Mouse (Mus musculus): ENCODE results near the gene Bdnf. TPM values are rescaled to one million over a fixed set of nuclear protein-coding genes. Genes with fewer than 3 reads are reported as not detected.

Gene Bdnf
- polyA plus RNA-seq, 1 experiment from 2014 or later, result 0.33 TPM

DNA sequence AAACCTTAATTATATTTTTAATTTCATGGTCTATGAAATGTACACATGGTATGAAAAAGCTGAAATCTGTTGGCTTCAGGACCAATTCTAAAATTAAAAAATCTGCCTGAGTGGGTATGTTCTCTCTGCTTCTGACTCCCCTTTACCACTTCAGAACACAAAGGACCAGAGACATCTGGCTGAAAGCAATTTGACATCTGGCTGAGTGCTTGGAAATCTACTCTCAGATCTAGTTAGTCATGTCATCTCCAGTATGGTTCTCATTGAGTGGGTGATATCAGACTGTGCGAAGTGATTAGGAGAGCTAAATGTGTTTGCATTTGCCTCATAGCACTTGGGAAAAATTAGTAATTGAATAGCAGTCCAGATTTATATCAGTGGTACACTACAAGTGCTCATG lies 36.5 kb downstream of the Bdnf start:
- WGBS (ENCODE audit: insufficient replicate concordance), result 56% methylated on average over 1 of the region's 1 CpGs
- H3K4me2 ChIP-seq, result no peak overlapping the region
- ATAC-seq, result no peak
- H3K27ac ChIP-seq, result no peak overlapping the region
- no peaks in the 10 kb centered on the region for H3K9me3 ChIP-seq (replicated peaks)
- no peaks in the 10 kb centered on the region for H3K36me3 ChIP-seq
- no peaks in the 10 kb centered on the region for H3K4me1 ChIP-seq
- H3K4me3 ChIP-seq, result no peak overlapping the region
- no peaks in the 10 kb centered on the region for H3K27me3 ChIP-seq (replicated peaks)
- no peak overlapping the region for H3K9ac ChIP-seq

DNA sequence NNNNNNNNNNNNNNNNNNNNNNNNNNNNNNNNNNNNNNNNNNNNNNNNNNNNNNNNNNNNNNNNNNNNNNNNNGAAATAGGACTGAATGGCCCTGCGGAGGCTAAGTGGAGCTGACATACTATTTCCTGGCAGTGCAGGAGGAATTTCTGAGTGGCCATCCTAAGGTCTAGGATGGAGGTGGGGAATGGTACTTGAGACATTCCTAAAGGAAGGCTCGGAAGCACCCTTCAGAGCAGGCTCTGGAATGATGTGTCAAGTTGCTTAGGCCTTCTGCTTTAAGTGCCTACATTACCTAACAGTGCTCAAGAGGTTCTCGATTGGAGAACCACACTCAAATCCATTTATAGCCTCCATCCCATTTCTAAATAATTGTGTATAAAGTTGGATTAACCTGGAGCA lies 50.8 kb downstream of the Bdnf start:
- H3K9me3 ChIP-seq (replicated peaks), result no peaks in the 10 kb centered on the region
- H3K4me2 ChIP-seq, result no peak overlapping the region
- no peak overlapping the region for H3K4me3 ChIP-seq
- no peaks in the 10 kb centered on the region for H3K36me3 ChIP-seq
- H3K9ac ChIP-seq, result no peak overlapping the region
- no peak overlapping the region for H3K27ac ChIP-seq
- WGBS (ENCODE audit: insufficient replicate concordance), result 64% methylated on average over 3 of the region's 3 CpGs
- H3K4me1 ChIP-seq, result no peaks in the 10 kb centered on the region
- H3K27me3 ChIP-seq (replicated peaks), result no peaks in the 10 kb centered on the region
- ATAC-seq, result no peak

DNA sequence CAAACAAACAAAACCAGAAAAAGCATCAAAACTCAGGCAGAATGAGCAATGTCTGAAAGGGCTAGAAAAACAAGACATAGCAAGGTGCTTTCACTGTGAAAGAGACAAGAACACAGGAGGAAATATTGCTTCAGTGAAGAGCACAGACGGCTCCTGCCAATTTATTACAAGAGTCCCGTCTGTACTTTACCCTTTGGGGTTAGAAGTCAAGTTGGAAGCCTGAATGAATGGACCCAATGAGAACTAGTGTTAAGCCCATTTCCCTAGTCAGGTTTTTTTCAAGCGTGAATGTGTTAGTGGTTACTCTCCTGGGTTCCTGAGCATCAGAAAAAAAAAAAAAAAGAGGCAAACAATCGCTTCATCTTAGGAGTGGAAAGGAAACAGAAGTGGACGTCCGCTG lies 51.3 kb downstream of the Bdnf start:
- Histone ChIP-seq H3K4me3 (no peak overlapping the region), H3K4me2 (no peak overlapping the region), H3K4me1 (no peaks in the 10 kb centered on the region), H3K36me3 (no peaks in the 10 kb centered on the region), H3K27me3 (replicated peaks) (no peaks in the 10 kb centered on the region), H3K9ac (no peak overlapping the region), H3K9me3 (replicated peaks) (no peaks in the 10 kb centered on the region), H3K27ac (no peak overlapping the region)
- WGBS (ENCODE audit: insufficient replicate concordance), result 43% methylated on average over 6 of the region's 6 CpGs
- no peak for ATAC-seq

DNA sequence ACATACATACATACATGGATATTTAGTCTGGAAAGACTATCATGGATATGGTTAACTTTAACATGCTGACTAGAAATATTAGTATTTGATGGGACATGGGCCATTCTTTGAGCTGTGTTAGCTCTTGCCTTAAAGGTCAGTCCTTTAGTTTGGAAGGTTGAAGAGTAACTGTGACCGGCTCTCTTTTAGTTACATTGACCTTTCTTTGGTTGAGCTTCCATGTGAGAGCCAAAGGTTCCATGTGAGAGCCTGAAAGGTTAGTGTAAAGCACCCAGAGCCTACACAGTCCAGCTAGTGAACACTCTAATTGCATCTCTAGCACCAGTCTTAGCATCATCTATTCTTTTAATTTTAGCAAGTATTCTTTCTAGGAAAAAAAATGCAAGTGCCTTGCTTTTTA lies 54.7 kb downstream of the Bdnf start:
- ATAC-seq, result no peak
- Histone ChIP-seq H3K9ac (no peak overlapping the region), H3K36me3 (no peaks in the 10 kb centered on the region), H3K9me3 (replicated peaks) (no peaks in the 10 kb centered on the region), H3K4me1 (no peaks in the 10 kb centered on the region), H3K4me2 (no peak overlapping the region), H3K27ac (no peak overlapping the region), H3K27me3 (replicated peaks) (no peaks in the 10 kb centered on the region), H3K4me3 (no peak overlapping the region)
- WGBS (ENCODE audit: insufficient replicate concordance), result 68% methylated on average over 1 of the region's 1 CpGs

DNA sequence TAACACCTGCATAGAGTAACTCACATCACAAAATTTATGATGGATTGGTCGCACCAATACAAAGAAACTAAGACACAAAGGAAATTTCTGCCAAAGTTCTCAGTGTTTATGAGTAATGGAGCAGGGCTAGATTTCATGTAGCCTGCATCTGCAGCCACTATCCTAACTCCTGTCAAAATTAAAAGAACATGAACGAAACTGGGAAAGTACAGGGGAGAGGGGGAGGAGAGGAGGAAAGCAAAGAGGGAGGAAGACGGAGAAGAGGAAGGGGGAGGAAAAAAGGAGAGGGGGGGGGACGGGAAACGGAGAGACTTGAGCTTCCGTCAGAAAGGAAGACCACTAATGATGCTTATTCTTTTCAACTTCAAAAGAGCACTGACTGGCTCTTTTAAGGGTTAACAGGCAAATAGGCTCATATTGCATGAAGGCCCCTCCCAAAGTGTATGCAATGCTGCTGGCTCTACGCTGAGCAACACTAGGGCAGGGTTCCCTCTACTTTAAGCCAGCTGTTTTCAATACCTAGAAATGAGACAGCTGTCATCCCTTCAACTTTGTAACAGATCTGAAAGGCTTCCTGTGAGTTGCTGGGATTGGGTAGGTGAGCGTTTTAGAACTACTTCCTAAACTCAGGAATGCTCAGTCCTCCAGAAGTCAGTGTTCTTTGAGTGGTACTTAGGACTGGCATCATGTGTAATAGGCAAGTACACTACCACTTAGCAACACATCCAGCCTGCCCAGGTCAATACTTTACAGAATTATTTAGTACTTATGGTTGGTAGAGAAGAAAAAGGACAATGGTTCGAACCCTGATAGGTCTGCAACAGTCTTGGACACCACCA lies 58.9 kb downstream of the Bdnf start:
- no peak overlapping the region for H3K4me3 ChIP-seq

DNA sequence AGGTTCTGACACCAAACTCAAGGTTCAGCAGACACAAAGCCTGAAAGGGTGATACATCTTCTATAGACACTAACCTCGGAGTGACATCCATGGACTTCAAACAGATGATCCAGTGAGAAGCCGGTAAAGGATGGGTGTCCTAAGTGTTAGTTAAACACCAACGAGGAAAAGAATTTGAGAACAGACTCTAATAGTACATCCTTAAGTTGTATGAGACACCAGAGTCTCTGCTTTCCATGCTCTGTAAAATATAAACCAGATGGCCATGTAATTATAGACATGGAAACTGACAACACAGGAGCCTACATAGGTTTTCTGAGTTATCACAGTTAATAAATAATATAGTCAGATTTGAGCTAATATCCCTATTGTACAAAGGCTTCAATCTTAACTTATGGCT lies 59.7 kb downstream of the Bdnf start:
- Histone ChIP-seq H3K36me3 (no peaks in the 10 kb centered on the region), H3K4me1 (no peaks in the 10 kb centered on the region), H3K9ac (no peak overlapping the region), H3K27ac (no peak overlapping the region), H3K4me3 (no peak overlapping the region), H3K4me2 (no peak overlapping the region), H3K9me3 (replicated peaks) (no peaks in the 10 kb centered on the region), H3K27me3 (replicated peaks) (no peaks in the 10 kb centered on the region)
- no peak for ATAC-seq
- WGBS (ENCODE audit: insufficient replicate concordance), result 67% methylated on average over 3 of the region's 3 CpGs

More for the DNA sequence above, 58.9 kb downstream of the Bdnf start:
- H3K27me3 ChIP-seq (replicated peaks), result no peaks in the 10 kb centered on the region
- no peak overlapping the region for H3K9ac ChIP-seq
- no peaks in the 10 kb centered on the region for H3K4me1 ChIP-seq
- H3K9me3 ChIP-seq (replicated peaks), result no peaks in the 10 kb centered on the region
- H3K4me2 ChIP-seq, result no peak overlapping the region
- H3K36me3 ChIP-seq, result no peaks in the 10 kb centered on the region
- no peak for ATAC-seq
- 46% methylated on average over 9 of the region's 9 CpGs for WGBS (ENCODE audit: insufficient replicate concordance)
- H3K27ac ChIP-seq, result no peak overlapping the region

DNA sequence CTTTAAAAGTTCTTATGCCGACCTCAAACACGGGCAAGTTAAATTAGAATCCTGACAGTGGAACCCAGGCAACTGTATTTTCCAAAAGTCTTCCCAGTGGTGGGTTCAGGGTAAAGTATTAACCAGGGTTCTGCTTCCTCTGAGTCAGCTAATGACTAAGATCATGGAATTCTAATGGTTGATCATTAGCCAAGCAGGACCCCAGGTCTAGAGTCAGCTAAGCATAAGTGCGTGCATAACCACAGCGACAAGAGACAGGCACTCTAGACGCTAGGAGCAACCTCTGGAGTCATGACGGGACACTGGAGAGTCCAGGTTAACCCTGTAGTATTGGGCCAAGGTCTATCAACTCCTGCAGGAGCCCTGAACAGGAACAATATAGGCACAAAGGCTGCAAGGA lies 60.2 kb downstream of the Bdnf start:
- ATAC-seq, result peak; percentile 44; the same call in 1 of the 2 replicates
- H3K4me1 ChIP-seq, result no peaks in the 10 kb centered on the region
- no peaks in the 10 kb centered on the region for H3K36me3 ChIP-seq
- 63% methylated on average over 6 of the region's 6 CpGs for WGBS (ENCODE audit: insufficient replicate concordance)
- no peak overlapping the region for H3K9ac ChIP-seq
- no peaks in the 10 kb centered on the region for H3K9me3 ChIP-seq (replicated peaks)
- H3K27ac ChIP-seq, result no peak overlapping the region
- no peaks in the 10 kb centered on the region for H3K27me3 ChIP-seq (replicated peaks)
- no peak overlapping the region for H3K4me2 ChIP-seq
- H3K4me3 ChIP-seq, result no peak overlapping the region

DNA sequence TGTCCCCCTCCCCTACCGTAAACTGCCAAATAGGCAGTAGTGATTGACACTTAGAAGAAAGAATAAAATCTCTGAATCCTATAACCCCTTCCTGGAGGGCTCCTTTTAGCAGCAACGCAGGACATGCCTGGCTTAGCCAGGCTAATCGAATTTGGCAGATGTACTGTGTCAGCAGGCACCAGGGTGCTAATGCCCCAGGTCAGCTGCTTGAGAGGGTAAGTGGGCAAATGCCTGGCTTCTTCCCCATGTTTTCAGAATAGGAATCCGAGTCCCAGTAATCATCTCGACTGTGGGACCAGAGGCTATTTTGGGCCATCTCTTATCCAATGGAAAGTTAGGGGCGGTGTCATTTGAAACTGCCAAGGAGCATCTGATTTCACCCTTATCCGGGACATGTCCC lies 60.8 kb downstream of the Bdnf start:
- WGBS (ENCODE audit: insufficient replicate concordance), result 47% methylated on average over 7 of the region's 7 CpGs
- H3K36me3 ChIP-seq, result no peaks in the 10 kb centered on the region

DNA sequence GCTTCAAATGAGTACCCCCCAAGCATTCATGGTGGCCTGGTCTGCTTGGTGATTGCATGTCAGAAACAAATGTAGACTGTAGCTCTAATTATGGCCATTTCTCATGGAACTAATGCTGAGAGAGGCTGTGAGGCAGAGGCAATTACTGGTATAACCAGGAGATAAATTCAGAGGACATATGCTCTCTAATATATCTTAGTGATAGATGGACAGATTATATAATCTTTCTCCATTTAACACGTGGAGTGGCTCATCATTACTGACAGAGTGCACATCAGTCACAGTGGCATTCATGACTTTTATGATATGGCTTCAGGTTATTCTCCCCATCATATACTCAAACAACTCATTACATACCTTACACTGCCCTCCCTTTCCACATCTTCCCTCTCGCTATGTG lies 61.8 kb downstream of the Bdnf start:
- no peak for ATAC-seq
- WGBS (ENCODE audit: insufficient replicate concordance), result 44% methylated on average over 2 of the region's 2 CpGs
- no peak overlapping the region for H3K9ac ChIP-seq
- H3K4me2 ChIP-seq, result no peak overlapping the region
- no peak overlapping the region for H3K4me3 ChIP-seq
- H3K4me1 ChIP-seq, result no peaks in the 10 kb centered on the region
- no peaks in the 10 kb centered on the region for H3K36me3 ChIP-seq
- H3K9me3 ChIP-seq (replicated peaks), result no peaks in the 10 kb centered on the region
- no peak overlapping the region for H3K27ac ChIP-seq
- no peaks in the 10 kb centered on the region for H3K27me3 ChIP-seq (replicated peaks)

More for the DNA sequence above, 60.8 kb downstream of the Bdnf start:
- Histone ChIP-seq H3K4me1 (no peaks in the 10 kb centered on the region), H3K9ac (no peak overlapping the region), H3K27me3 (replicated peaks) (no peaks in the 10 kb centered on the region), H3K4me2 (no peak overlapping the region), H3K4me3 (no peak overlapping the region), H3K9me3 (replicated peaks) (no peaks in the 10 kb centered on the region), H3K27ac (no peak overlapping the region)
- ATAC-seq, result no peak

DNA sequence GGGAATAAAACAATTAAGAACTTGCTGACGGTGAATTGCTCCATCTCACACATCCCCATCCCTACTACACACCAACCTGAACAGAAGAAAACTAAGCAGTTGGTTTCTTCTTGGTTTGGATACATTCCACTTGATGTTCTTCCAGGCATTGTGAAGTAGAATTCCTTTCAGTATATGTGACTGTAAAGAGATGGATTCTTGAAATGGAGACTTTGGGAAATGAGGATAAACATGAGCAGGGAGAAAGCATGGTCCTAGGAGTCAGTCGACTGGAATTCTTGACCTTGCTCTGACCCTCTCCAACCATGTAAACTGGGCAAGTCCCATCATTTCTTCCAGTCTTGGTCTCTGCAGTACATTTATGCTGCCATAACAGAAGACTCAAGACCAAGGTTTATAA lies 63.8 kb downstream of the Bdnf start:
- no peak overlapping the region for H3K4me3 ChIP-seq
- H3K27me3 ChIP-seq (replicated peaks), result no peaks in the 10 kb centered on the region
- no peaks in the 10 kb centered on the region for H3K9me3 ChIP-seq (replicated peaks)
- no peak for ATAC-seq
- H3K4me2 ChIP-seq, result no peak overlapping the region
- no peaks in the 10 kb centered on the region for H3K4me1 ChIP-seq
- H3K9ac ChIP-seq, result no peak overlapping the region
- no peak overlapping the region for H3K27ac ChIP-seq
- WGBS (ENCODE audit: insufficient replicate concordance), result 70% methylated on average over 2 of the region's 2 CpGs
- H3K36me3 ChIP-seq, result no peaks in the 10 kb centered on the region

DNA sequence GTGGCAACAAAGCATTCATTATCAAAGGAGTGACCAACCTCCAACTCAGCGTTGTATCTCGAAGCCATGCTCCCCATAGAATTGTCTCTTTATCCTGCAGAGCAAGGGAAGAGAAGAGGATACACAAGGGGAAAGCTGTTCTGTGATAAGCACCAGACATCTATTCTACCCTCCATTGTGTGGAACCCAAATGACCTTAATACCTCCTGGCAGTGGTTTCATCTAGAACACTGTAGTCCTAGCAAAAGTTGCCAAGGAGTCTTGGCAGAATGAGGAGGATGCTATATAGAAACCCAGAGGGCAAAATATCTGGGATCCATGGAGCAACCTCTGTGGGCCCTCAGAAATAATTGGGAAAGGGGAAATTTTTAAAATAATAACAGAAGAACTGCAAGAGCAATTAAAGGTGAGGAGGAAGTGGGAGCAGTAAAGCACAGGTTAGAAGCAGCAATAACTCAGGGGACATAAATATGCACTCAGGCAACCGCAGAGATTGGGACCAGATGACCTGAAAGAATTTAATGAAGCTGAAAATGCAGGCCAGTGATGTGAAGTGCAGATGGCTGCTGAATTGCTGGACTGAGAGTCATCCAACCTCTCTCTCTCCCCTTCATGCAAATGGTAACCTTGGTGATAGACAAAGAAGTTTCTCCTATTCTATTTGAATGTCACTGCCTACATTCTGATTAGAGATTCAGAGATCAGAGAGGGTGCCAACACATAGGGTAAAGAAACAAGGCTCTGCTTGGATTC lies 68.9 kb downstream of the Bdnf start:
- Histone ChIP-seq H3K27me3 (replicated peaks) (no peaks in the 10 kb centered on the region), H3K9me3 (replicated peaks) (no peaks in the 10 kb centered on the region), H3K4me3 (no peak overlapping the region), H3K9ac (no peak overlapping the region), H3K4me1 (no peaks in the 10 kb centered on the region), H3K4me2 (no peak overlapping the region), H3K36me3 (no peaks in the 10 kb centered on the region), H3K27ac (no peak overlapping the region)
- WGBS (ENCODE audit: insufficient replicate concordance), result 62% methylated on average over 3 of the region's 3 CpGs
- ATAC-seq, result no peak

DNA sequence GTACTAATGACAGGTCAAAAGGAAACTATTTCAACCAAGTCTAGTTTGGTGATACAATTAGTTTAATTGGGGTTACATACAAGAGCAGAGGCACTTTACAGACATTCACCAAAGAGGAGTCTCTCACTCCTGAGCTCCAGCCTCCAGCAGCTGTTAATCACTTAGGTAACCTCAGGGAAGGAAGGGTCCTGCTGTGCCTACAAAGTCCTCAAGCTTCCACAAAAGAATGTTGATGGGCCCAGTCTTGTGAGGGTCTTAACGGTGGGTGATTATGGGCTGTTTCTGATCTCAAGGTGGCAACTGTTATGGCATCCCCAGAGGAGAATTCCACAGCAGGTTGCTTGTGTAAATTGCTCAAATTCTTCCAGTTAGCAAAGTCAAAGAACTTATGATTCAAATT lies 71.7 kb downstream of the Bdnf start:
- no peak for ATAC-seq
- Histone ChIP-seq H3K27ac (no peak overlapping the region), H3K27me3 (replicated peaks) (no peaks in the 10 kb centered on the region), H3K9ac (no peak overlapping the region), H3K4me1 (no peaks in the 10 kb centered on the region), H3K9me3 (replicated peaks) (no peaks in the 10 kb centered on the region), H3K4me2 (no peak overlapping the region), H3K36me3 (no peaks in the 10 kb centered on the region), H3K4me3 (no peak overlapping the region)
- WGBS (ENCODE audit: insufficient replicate concordance), result 16% methylated on average over 1 of the region's 1 CpGs
